ENCODE assay signal across 25 mouse cellular contexts in genomic region chr13:32867030-32867429, GRCm38 (mm10). TPM values are rescaled to one million over a fixed set of nuclear protein-coding genes. Genes with fewer than 3 reads are reported as not detected.
A peak's percentile ranks its signal among the peaks of the same experiment; 100 is the strongest.
DNase-seq lines count a peak whose midpoint lies in the region; ATAC-seq and TF ChIP-seq lines count a peak whose summit lies in the region.
"Had no signal": no experiment of that assay in that cellular context is flagged by ENCODE, and none has a peak within 500 bp of the region (broad histone marks: within the 10 kb centered on the region; RNA-seq: fewer than 3 reads in every experiment).

No protein-coding gene starts in this region.

- no peak overlapping the region for H3K27ac ChIP-seq in midbrain, embryonic 13.5 days
- H3K27ac ChIP-seq in neural tube, embryonic 15.5 days (replicated peaks): no peak overlapping the region
- H3K27ac ChIP-seq: forebrain, embryonic 15.5 days; heart, adult 2 months; hindbrain, postnatal 0 days; kidney, postnatal 0 days; limb, embryonic 13.5 days; lung, embryonic 15.5 days had no signal

- 0 out of 2 replicates have a peak, but pooled peaks cover 5% of the 10 kb centered on the region for H3K4me1 ChIP-seq in midbrain, embryonic 13.5 days (replicated peaks)
- H3K4me1 ChIP-seq in neural tube, embryonic 15.5 days: no peaks in the 10 kb centered on the region
- H3K4me1 ChIP-seq: forebrain, embryonic 15.5 days; heart, embryonic 12.5 days; limb, embryonic 13.5 days; lung, embryonic 15.5 days had no signal

- intact Hi-C loops in left cerebral cortex, postnatal 36 days (cut with DNase I): no loop called here

- H3K4me2 ChIP-seq in midbrain, embryonic 13.5 days (replicated peaks): no peak overlapping the region
- no peak overlapping the region for H3K4me2 ChIP-seq in neural tube, embryonic 15.5 days
- H3K4me2 ChIP-seq: forebrain, embryonic 15.5 days; heart, embryonic 12.5 days; limb, embryonic 13.5 days; liver, embryonic 11.5 days; lung, embryonic 15.5 days had no signal

- no peak for TF ChIP-seq CTCF in brain, embryonic 14.5 days (IDR thresholded peaks at IDR 0.05; ENCODE audit: borderline replicate concordance, extremely low read depth, insufficient read depth, insufficient read length)

- peaks cover 50% of the 10 kb centered on the region for H3K27me3 ChIP-seq in midbrain, embryonic 13.5 days
- no peaks in the 10 kb centered on the region for H3K27me3 ChIP-seq in neural tube, embryonic 15.5 days (replicated peaks)
- H3K27me3 ChIP-seq: CH12.LX; forebrain, embryonic 15.5 days; heart, embryonic 12.5 days; lung, embryonic 15.5 days had no signal

- no peak overlapping the region for H3K9ac ChIP-seq in midbrain, embryonic 13.5 days (replicated peaks)
- no peak overlapping the region for H3K9ac ChIP-seq in neural tube, embryonic 15.5 days (replicated peaks)
- H3K9ac ChIP-seq: forebrain, embryonic 15.5 days; heart, embryonic 12.5 days; limb, embryonic 13.5 days; lung, embryonic 15.5 days had no signal

- ATAC-seq in midbrain, embryonic 13.5 days: peak; percentile 82
- ATAC-seq in neural tube, embryonic 15.5 days (ENCODE audit: low FRiP score): no peak; the same call in 1 of the 2 replicates

- H3K9me3 ChIP-seq in midbrain, embryonic 13.5 days: no peaks in the 10 kb centered on the region
- no peaks in the 10 kb centered on the region for H3K9me3 ChIP-seq in neural tube, embryonic 15.5 days (replicated peaks)
- H3K9me3 ChIP-seq: forebrain, embryonic 15.5 days; heart, embryonic 12.5 days; limb, embryonic 13.5 days; lung, embryonic 15.5 days had no signal

- H3K4me3 ChIP-seq in midbrain, embryonic 13.5 days (replicated peaks): no peak overlapping the region
- H3K4me3 ChIP-seq in neural tube, embryonic 15.5 days (replicated peaks): no peak overlapping the region
- H3K4me3 ChIP-seq: forebrain, embryonic 15.5 days; heart, adult 2 months; heart, embryonic 12.5 days; limb, embryonic 13.5 days; lung, embryonic 15.5 days had no signal

- no peak for TF ChIP-seq POLR2A in brain, embryonic 14.5 days (IDR thresholded peaks at IDR 0.05; ENCODE audit: borderline replicate concordance, extremely low read depth, insufficient read depth, insufficient read length, poor library complexity, severe bottlenecking)

- DNase-seq in CD4-positive helper T cell, adult 2 months (ENCODE audit: low read depth, low spot score): peak; percentile 16
- peak; percentile 45 for DNase-seq in brain, embryonic 14.5 days (ENCODE audit: low read depth)
- DNase-seq in naive thymus-derived CD4-positive, alpha-beta T cell, adult 2 months (ENCODE audit: low read depth): peak; percentile 1
- DNase-seq in MN1 (ENCODE audit: low spot score): no peak
- DNase-seq in left cerebral cortex, postnatal 36 days (ENCODE audit: low spot score in 2 of 2): no peak

- 21% methylated on average over 2 of the region's 2 CpGs for WGBS in midbrain, embryonic 13.5 days
- 68% methylated on average over 2 of the region's 2 CpGs for WGBS in neural tube, embryonic 15.5 days

- H3K36me3 ChIP-seq in midbrain, embryonic 13.5 days: no peaks in the 10 kb centered on the region
- H3K36me3 ChIP-seq in neural tube, embryonic 15.5 days: no peaks in the 10 kb centered on the region
- H3K36me3 ChIP-seq: forebrain, embryonic 15.5 days; heart, embryonic 12.5 days; limb, embryonic 13.5 days; lung, embryonic 15.5 days had no signal

RNA-seq across cellular contexts. Expression of gene Serpinb1a, which starts 16.0 kb away (rescaled TPM):
- 0.85 and 1.4 TPM in 2 replicates for polyA plus RNA-seq in brain, embryonic 14.5 days (2012; rRNA removed)
- 2.6 and 3.5 TPM in 2 replicates for polyA plus RNA-seq in midbrain, embryonic 13.5 days (2015; fragmentation: Nextera tagmentation; extraction: Ambion mirVana)
- 1 to 10 TPM; 2.2 to 4.4 TPM for total RNA-seq in left cerebral cortex, postnatal 36 days (2021)
- 3.3 and 18.5 TPM in 2 replicates for polyA plus RNA-seq in neural tube, embryonic 15.5 days (2015; fragmentation: Nextera tagmentation; extraction: Ambion mirVana)

RNA-seq across cellular contexts. Expression of gene Serpinb1c, which starts 31.0 kb away (rescaled TPM):
- not detected in 2 replicates for polyA plus RNA-seq in brain, embryonic 14.5 days (2012; rRNA removed)
- not detected in 2 replicates for polyA plus RNA-seq in midbrain, embryonic 13.5 days (2015; fragmentation: Nextera tagmentation; extraction: Ambion mirVana)
- total RNA-seq in left cerebral cortex, postnatal 36 days (2021): under 1 TPM in 1 of 2 experiments, not detected in 1; 0.43 TPM
- 0.20 TPM in 1 of 2 replicates, not detected in the other for polyA plus RNA-seq in neural tube, embryonic 15.5 days (2015; fragmentation: Nextera tagmentation; extraction: Ambion mirVana)
- total RNA-seq: CH12.LX; ES-E14; hindbrain, postnatal 0 days; left cerebral cortex, adult 18-20 months; left cerebral cortex, postnatal 25 days; megakaryocyte progenitor cell, adult 5-6 weeks had no signal
- polyA plus RNA-seq: embryonic facial prominence, embryonic 11.5 days; forebrain, embryonic 15.5 days; heart, adult 2 months; hindbrain, postnatal 0 days; intestine, embryonic 16.5 days; kidney, postnatal 0 days; large intestine, adult 2 months; limb, embryonic 13.5 days; liver, embryonic 16.5 days; lung, embryonic 15.5 days; stomach, embryonic 16.5 days had no signal

Comparison
In these comparisons a context has a peak if more than half of its experiments do, and no peak if none do; other contexts are left out.
1. DNase-seq: peak in CD4-positive helper T cell, adult 2 months (single experiment), brain, embryonic 14.5 days (single experiment) and naive thymus-derived CD4-positive, alpha-beta T cell, adult 2 months (single experiment); none in MN1 (single experiment) and left cerebral cortex, postnatal 36 days (0 of 2).